Mouse (Mus musculus): Measurements from ENCODE around the gene Spert. TPM values are rescaled to one million over a fixed set of nuclear protein-coding genes. Genes with fewer than 3 reads are reported as not detected.

Gene Spert
- not detected for polyA plus RNA-seq (2017; shearing (Covaris generic))

DNA sequence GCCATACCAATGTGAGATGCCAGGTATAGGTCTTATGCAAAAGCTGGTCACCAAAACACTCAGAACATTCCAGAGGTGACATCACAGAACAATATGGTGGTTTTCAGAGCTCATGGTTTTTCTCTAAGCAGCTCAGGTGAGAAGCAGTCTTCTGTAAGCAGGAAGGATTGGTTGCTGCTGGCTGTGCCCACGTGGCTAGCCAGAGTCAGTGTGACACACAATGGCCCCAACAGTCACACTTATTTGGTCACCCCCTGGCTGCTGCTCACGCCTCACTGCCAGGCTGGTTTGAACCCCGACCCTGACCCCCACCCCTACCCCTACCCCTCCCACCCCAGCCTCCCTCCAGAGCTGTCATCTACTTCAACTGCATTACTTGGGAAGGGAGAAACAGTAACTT, at the start of gene Spert:
Spert (minus strand) TSS at position 139 of the 400 bp plus-strand sequence.

DNA sequence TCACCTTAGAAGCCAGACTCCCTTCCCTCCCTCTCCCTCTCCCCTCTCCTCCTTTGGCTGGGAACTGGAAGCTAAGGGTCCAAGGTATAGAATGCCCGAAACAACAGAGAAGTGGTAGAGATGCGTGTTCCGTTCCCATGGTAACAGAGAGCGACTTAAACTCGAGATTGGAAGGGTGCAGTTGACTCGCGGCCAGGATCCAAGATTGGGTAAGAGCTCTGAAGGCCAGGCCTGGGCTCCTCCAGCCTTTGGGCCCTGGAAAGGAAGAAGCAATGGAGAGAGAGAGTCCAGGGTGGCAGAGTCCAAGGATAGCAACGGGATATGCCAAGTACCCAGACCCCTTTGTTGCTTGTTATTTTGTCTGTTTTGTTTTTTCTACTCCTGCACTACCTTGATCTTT, 49.2 kb upstream of the Spert start, which contains the start of gene Erich6b:
Erich6b (plus strand) TSS at position 180 of the 400 bp plus-strand sequence.

Other genes with a start within 250 kb of the Spert start
- 0.76 TPM for gene Siah3, start 137.1 kb downstream of the Spert start, polyA plus RNA-seq (2017; shearing (Covaris generic))
- gene Erich6b, start 49.1 kb upstream of the Spert start, polyA plus RNA-seq (2017; shearing (Covaris generic)), result not detected
- 15.0 TPM for gene Cog3, start 161.4 kb upstream of the Spert start, polyA plus RNA-seq (2017; shearing (Covaris generic))
- gene Slc25a30, start 193.9 kb upstream of the Spert start, polyA plus RNA-seq (2017; shearing (Covaris generic)), result 13.7 TPM